Mouse (Mus musculus) left cerebral cortex, postnatal 10 days (tissue): ENCODE measurements around the gene Gsap. TPM values are rescaled to one million over a fixed set of nuclear protein-coding genes. Genes with fewer than 3 reads are reported as not detected.
"Not testable (repeated sequence)": the region's sequence is repeated elsewhere in the genome, so short reads cannot be mapped to it uniquely, and the experiment has no call there.

Experiments
- DNase-seq, 2 experiments: peaks; one replicate each; pipeline ENCODE4 v3.0.0; 2021 to 2022; ENCODE audit warnings: low spot score in 2 of 2, mixed read lengths in 1 of 2; ENCODE audit errors: extremely low spot score in 1 of 2
- intact Hi-C: fragments of 180-260 bp; cut with DNase I; formaldehyde crosslinking; loops from one replicate; pipeline ENCODE4 v1.15.1; 2025
- total RNA-seq, 2 experiments: library from RNA; stranded (reverse); gene quantifications; 2 replicates each; pipeline ENCODE4 v1.2.3; 2021

The Gsap gene
- total RNA-seq, result 1 to 10 TPM; 4.7 to 5.1 TPM

DNA sequence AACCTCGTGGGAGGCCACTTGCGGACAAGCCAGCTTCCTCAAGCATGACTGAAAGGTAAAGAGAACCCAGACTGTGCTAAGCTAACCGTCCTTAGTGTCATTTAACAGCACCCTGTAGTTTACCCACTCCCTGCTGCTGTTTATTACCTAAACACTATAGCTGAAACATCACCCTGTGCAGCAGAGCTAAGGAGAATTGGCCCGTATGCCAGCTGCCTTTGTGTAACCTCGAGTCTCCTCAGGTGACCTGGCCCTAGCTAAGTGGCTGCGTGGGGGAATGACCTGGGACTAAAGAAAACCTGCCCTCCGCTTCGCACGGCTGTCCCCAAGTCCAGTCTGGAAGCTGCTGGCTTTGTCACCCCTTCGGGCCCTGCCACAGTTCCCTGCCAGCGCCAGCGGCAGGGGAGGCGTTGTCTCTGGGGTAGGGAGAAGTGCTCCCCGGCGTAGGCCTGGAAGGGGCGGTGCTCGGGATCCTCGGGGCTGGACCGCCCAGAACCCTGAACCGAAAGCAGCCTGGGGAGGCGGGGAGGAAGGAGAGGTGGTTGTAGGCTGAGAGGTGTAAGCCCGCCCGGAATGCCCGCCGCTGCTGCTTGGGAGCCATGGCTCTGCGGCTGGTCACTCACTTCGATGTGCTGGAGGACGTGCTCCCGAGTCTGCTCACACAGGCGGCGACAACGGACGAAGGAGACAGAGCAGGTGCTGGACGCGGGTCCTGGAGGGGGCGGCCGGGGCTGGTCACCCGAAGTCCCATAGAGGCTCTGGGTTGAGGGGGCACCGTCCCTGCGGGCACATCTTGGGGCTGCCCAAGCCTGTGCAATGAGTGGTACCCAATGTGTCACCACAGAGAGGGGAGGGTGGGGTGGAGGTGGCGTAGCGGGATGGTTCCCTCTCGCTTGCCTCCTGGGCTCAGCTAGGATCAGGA lies at the start of gene Gsap:
Gene Gsap (plus strand): TSS at position 492 of the 922 bp plus-strand sequence.
- peak; percentile 16 to 78 for DNase-seq
- intact Hi-C loops, result loop anchor here (10.0 kb wide), 1 partner anchor 131 kb away; the partner anchor contains the start of gene Ptpn12

DNA sequence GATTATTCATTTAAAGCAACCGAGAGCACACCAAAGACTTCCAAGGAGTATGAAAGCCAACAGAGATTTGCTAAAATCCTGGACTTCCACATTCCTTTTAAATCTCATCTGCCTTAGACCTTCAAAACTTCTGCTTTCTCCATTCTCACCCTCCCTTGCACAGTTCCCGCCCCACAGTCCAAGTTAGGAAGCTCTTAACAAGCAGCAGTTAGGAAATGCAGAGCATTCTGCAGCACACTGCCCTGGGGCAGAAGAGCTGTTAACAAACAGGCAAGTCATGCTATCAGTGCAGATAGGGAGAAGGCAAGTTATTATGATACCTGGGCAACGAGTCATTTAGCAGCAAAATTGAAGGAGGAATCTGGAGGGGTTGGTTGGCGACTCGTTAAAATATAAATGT lies 49.5 kb upstream of the Gsap start:
- intact Hi-C loops, result no loop called here
- no peak for DNase-seq

DNA sequence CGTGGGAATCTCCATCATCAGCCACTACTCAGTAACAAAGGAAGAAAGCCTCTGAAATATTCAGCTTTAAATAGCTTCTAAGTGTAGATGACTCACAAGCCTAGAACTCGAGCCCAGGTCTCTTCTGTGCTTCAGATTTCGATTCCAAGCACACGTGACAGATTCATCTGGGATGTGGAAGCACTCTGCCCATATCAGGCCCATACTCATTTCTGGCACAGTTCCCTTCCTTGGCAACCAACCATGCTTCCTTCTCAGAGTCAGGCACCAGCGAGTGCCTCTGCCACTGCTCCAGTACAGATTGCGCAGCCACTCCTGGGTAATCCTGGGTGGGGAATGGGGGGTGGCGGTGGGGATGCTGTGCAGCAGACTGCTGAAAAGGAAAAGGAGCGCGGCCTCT lies 46.5 kb upstream of the Gsap start:
- intact Hi-C loops, result no loop called here
- DNase-seq, result peak; percentile 68 to 73

DNA sequence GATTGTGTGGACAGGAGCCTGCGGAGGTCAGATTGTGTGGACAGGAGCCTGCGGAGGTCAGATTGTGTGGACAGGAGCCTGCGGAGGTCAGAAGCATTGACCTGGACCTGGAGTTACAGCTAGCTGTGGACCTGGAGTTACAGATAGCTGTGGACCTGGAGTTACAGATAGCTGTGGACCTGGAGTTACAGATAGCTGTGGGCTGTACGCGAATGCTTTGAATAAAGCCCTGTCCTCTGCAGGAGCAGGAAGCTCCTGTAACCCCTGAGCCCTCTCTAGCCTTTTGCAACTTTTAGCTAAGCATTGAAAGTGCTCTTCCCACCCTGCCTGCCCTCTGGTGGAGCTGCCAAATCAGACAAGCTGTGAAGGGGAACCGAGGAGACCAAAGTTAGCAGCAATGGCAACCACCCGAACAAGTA lies 44.9 kb upstream of the Gsap start:
- peak in 1 of 2 experiments; percentile 48 for DNase-seq
- intact Hi-C loops, result not testable (repeated sequence)

DNA sequence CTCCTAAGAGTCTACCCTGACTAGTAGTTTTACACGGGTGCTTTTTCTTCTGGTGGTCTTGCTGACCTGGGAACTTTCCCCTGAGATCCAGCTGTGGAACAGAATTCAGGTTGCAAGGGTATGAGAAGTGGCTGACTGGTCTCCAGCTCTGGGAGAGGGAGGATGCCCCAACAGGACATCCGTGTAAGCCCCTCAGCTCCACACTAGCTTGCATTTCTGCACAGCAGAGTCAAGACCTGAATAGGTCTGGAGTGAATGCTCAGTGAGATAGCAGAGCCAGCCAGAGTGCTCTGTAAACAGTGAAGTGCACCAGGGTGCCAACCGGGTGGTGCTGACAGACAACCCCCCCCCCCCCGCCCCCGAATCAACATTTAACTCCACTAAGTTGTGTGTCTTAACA lies 44.4 kb upstream of the Gsap start:
- no peak for DNase-seq
- intact Hi-C loops, result no loop called here

DNA sequence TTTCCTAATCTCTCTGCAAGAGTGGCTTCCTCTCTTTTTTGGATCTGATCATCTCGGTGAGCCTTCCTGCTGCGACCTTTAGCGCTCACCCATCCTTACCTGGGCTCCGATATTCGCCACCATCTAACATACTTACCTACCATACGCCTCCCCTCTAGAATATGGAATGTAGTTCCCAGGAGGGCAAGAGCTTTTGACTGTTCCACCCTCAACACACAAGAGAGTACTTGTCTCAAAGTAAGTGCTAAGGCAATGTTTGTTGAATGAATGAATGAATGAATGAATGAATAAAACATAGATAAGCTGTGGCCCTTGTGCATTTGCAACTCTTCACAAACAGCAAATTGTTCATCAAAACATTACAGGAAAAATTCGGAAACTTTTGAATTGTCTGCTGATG lies 43.0 kb upstream of the Gsap start:
- no peak for DNase-seq
- intact Hi-C loops, result no loop called here

DNA sequence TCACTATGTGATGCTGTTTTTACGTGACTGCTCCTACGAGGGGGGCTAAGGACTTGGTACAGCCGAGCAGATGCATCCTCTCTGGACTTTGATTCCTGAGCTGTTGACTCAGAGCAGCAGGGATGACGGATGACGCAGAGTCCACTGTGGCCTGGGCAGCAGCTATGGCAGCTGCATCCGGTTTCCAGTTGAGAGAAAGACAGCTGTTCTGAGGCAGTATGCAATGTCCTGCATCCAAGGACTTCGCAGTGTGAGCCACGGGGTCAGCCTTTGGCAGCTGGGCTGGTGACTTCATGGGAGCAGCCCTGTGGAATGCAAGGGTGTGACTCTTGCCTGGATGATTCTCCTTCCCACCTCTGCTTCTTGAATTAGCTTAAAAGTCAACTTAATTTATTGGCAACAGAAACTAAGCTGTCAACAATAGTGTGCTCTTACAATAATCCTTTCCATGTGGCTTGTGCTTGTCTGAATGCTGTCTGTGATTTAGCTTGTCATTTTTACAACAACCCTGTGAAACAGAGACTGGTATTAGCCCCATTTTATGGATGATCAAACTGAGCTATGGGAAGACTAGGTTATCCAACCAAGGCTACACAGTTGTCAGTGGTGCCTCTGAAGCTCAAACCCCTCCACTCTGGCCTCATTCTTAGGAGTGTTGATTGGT lies 41.4 kb upstream of the Gsap start:
- DNase-seq, result peak in 1 of 2 experiments; percentile 84
- intact Hi-C loops, result no loop called here

DNA sequence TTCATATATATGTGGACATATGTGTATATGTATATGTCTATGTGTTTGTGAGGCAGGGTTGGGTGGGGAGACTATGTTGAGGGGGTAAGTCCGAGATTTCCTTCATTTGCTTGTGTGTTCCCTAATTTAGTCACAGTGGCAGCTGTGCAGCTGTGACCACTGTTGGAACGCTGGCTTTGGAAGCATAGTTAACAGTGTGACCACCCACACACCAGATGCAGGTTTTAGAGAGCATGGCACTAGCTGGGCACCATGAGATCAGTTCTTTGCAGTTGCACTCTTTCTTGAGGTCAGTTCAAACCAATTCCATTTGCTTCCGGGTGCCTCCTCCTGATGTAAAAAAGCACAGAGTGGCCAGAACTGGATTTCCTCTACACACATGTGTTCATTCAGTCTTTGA lies 37.7 kb upstream of the Gsap start:
- intact Hi-C loops, result no loop called here
- no peak for DNase-seq

DNA sequence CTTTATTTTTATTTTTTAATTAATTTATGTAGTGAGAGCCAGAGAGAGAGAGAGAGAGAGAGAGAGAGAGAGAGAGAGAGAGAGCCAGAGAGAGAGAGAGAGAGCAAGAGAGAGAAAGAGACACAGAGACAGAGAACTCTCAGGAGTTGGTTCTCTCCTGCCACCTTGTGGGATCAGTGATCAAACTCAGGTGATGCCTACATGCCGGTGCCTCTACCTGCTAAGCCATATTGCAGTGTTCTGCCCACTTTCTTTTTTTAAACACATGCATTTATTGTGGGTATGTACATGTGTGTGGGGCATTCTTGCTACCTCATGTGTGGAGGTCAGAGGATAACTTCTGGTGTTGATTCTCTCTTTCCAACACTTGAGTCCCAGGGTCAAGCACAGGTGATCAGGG lies 32.4 kb upstream of the Gsap start:
- intact Hi-C loops, result no loop called here
- DNase-seq, result no peak

DNA sequence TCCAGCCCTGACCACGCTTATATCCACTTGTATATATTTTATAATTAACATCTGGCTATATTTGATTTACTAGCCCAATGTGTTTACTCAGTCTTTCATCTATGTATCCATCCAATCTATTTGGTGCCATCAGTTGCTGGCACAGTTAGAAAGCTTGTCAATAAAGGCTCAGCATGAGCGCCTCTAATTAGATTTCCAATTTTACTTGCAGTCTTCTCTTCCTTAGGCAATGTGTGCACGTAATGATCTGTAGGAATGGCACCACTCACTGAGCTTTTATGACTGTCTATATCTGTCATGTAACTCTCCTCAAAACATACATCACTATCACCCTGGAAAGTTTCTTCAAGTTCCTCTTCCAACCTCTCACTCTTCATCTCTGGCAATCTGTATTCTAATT lies 29.3 kb upstream of the Gsap start:
- DNase-seq, result no peak
- intact Hi-C loops, result no loop called here

DNA sequence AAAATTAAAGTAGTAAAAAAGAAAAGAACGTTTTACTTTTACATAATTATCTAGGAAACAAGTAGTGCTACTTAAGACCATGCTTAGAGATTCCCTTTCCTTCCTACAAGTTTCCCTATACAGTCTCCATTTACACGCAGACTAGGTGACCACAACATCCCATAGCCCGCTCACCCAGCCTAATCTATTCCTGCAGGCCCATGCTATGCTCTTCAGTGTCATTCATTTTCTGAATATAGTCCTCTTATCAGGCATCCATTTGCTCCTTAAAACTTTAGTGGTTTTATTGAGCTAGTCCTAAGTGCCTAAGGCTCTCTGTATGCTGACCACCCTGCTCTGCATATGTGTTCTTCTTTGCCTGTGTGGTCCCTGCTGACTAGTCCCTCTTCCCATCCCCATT lies 26.5 kb upstream of the Gsap start:
- no peak for DNase-seq
- intact Hi-C loops, result no loop called here

DNA sequence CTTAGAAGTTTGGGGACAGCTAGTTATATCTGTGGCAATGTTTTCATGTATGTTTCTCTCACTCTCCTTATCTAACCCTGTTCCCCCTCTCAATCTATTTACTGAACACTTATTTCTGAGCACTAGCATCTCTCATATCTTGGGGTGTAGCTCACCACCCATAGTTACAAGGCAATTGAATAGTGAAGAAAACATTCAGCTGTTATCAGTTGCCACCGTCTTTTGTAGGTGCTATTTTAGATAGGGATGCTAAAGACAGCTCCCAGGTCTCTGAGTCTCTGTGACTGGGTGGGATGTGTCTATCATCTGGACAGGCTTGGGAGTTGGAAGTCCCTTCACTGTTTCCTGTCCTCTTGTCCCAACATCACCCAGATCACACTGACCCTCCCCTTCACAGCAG lies 25.3 kb upstream of the Gsap start:
- no peak for DNase-seq
- intact Hi-C loops, result no loop called here

DNA sequence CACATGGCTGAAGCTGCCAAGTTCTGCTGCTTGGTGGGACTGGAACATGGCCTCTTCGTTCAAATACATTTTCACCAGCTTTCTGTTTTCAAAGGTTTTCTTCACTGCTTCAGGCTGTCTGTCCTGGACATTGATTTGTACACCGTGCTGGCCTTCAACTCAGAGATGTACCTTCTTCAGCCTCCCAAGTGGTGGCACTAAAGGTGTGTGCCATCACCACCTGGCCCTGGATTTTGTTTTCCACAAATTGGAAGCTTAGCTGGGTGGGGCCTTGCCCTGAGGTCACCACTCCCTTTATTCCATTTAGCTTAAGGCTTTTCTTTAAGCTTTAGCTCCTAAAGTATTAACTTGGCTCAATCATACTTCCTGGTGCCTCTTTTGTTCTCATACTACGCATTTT lies 22.6 kb upstream of the Gsap start:
- DNase-seq, result no peak
- intact Hi-C loops, result no loop called here

DNA sequence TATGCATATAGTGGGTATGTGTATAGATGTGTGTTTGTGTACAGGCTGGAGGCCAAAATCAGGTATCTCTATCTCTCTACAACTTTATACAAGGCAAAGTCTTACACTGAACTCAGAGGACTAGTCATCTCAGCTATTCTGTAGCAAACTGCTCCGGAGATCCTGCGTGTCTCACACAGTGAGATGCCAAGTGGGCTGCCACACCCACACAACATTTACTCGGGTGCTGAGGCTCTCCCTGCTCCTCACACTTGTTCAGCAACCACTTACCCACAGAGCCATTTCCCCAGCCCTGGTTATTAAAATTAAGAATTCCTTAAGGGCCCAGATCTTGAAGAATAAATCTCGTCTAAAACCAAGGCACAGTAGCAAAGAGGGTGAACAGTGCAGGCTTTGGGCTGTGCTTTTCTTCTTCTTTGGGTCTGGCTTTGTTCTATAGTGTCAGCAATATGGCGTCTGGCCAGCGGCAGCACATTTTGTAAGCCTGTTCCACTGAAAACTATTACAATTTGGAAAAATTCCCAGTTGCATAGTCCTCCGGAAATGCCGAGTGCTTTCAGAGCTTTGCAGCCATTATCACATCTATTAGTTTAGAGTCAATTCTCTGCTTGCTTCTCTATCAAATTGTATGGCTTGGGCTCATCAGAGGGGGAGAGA lies 17.2 kb upstream of the Gsap start:
- intact Hi-C loops, result no loop called here
- peak; percentile 37 to 52 for DNase-seq

DNA sequence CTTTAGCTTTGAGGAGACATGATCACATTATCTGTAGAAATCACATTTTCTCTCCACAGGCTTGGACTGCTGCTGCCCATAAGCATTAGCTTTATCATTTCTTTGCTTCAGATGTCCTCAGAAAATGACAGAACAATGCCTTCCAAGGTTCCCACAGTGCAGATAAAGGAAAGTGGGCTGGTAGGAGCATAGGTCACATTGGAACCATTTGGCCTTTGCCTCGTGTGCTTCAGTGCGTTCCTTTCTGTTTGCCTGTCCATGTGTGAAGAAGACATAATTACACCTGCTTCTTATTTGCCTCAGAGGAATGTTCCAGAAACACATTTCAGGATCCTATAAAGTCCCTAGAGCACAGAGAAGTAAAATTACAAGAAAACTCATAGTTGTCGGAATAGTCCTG lies 16.7 kb upstream of the Gsap start:
- no peak for DNase-seq
- intact Hi-C loops, result no loop called here

DNA sequence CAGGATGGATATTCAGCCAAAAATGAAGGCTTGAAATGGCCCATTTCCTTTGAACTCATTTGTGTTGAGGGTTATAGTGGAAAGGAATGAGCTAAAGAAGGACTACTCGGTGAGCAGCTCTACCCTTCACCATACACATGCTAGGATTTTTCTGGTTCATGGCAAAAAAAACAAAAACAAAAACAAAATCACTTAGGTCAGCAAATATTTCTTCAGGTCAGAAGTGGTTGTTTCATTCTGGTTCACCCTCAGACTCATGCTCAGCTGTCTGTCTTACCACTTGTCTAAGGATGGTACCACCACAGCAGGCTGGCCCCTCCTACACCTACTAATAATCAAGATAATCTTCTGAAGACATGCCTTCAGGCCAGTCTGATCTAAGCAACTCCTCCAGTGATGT lies 16.2 kb upstream of the Gsap start:
- DNase-seq, result no peak
- intact Hi-C loops, result no loop called here

DNA sequence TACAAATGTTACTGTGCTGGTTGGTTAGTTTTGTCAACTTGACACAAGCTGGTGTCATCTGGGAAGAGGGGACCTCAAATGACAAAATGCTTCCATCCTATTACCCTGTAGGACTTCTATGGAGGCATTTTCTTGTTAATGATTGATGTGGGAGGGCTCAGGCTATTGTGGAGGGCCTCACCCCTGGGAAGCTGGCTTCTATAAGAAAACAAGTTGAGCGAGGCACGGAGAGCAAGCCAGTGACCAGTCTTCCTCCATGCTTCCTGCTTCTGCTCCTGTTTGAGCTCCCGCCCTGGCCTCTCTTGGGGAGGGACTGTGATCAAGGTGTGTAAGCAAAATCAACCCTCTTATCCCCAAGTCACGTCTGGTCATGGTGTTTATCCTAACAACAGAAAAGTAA lies 15.6 kb upstream of the Gsap start:
- no peak for DNase-seq
- intact Hi-C loops, result no loop called here

DNA sequence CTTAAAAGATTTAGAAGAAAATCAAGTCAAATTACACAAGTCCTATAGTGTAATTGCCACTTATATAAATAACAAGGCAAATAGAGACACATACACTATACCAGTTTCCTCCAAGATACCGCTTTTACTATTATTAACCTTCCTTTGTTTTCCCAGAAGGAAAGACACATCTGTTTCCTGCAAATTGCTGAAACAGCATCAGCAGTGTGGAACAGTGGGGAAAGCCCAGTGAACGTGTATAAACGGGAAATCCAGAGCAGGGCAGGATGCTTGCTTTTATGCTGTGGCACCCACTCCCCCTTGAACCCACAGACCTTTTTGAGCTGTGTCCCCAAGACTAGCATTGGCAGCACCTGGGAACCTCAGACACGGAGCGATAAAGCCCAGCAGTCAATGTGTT lies 15.2 kb upstream of the Gsap start:
- DNase-seq, result no peak
- intact Hi-C loops, result no loop called here

DNA sequence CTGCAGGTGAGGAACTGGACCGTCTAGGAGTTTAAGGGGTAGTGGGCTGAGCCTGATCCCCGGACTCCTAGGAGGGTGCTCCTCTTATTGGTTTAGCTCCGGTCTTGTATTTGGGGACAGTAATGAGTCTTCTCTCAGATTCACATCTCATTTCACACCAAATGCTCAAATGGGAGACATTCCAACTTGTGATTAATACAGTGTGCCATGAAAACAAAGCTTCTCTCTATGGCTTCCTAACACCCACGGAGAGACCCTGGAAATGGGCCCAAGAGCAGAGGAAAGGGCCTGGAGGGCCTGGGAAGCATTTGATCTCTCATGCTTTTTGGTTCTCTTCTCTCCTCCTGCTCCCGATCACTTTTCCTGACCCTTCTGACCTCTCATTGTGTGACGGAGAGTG lies 14.7 kb upstream of the Gsap start:
- intact Hi-C loops, result no loop called here
- peak in 1 of 2 experiments; percentile 16 for DNase-seq

DNA sequence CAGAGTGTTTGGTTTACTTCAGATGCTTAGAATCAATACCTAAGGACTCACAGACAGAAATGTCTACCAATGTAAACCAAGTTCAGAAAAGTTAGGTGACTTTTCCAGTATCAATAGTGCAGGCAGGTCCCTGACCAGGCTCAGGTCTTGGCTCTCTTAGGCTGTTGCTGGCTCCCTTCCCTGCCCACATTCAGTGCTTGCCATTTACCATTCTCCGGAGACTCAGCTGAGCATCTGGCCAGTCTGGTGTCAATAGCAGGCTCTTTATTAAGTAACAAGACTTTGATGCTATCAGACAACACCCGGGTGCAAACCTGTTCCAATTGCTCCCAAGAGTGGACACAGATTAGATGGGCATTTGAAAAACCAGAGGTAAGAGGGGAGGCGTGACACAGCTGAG lies 13.7 kb upstream of the Gsap start:
- intact Hi-C loops, result no loop called here

More for the DNA sequence above, 13.7 kb upstream of the Gsap start:
- DNase-seq, result no peak
